Comparison of ENCODE assay signal across 9 mouse cellular contexts in the genomic region with DNA sequence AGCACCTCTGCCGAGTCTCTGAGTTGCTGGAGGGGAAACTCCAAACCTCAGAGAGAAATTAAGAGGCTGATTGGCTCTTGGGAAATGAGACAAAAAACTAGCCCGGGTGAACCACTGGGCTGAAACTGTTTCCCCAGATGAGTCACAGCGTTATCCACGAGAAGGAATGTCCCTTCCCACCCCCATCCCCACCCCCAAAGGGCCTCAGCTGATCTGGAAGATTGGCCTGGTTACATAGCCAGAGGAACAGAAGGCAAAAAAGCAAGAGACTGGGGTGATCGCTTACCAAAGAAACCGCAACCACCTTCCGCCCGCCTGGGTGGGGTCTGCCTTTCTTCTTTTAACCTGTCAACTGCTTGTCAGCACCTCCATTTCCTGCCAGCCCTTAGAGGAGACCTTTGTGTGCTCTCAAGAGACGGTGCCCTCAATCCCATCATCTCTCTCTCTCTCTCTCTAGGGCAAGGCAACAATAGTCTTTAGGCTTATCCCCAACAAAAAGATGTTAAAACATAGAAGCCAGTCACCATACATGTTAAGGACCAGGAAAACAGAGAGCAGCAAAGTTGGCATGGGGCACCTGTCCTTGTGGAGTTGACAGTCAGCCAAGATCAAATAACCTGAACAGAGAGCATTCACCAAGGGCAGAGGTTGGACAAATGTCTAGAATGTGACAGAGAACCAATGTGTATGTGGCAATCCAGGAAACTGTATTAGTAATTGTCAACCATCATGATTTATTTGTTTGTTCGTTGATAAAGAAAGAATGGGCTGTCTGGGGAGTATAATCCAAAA.
A peak's percentile ranks its signal among the peaks of the same experiment; 100 is the strongest.
DNase-seq lines count a peak whose midpoint lies in the region; ATAC-seq lines count a peak whose summit lies in the region.
"Had no signal": no experiment of that assay in that cellular context is flagged by ENCODE, and none has a peak within 500 bp of the region (broad histone marks: within the 10 kb centered on the region; RNA-seq: fewer than 3 reads in every experiment).

No protein-coding gene starts in this region.

- ATAC-seq in kidney, embryonic 16.5 days (ENCODE audit: low FRiP score, low TSS enrichment), result no peak
- ATAC-seq in inflammation-experienced regulatory T-cells, adult 6 months, result peak; percentile 69
- ATAC-seq in erythroid progenitor cell, adult 5-6 weeks (replicated peaks; ENCODE audit: low FRiP score, poor library complexity, severe bottlenecking), result no peak

- no peak overlapping the region for H3K27ac ChIP-seq in kidney, embryonic 16.5 days (ENCODE audit: low read length)

- H3K9me3 ChIP-seq in kidney, embryonic 16.5 days (ENCODE audit: low read length), result no peaks in the 10 kb centered on the region

- 0 out of 2 replicates have a peak overlapping the region, but pooled peaks have one; percentile 9 for H3K9ac ChIP-seq in kidney, embryonic 16.5 days (replicated peaks; ENCODE audit: low read length)

- H3K4me3 ChIP-seq in kidney, embryonic 16.5 days (ENCODE audit: low read length), result no peak overlapping the region

- 26% methylated on average over 10 of the region's 10 CpGs for WGBS in kidney, embryonic 16.5 days

- H3K27me3 ChIP-seq in kidney, embryonic 16.5 days (ENCODE audit: insufficient read depth, low read length), result no peaks in the 10 kb centered on the region

- H3K36me3 ChIP-seq in kidney, embryonic 16.5 days (ENCODE audit: insufficient read depth, low read length), result no peaks in the 10 kb centered on the region

- DNase-seq in kidney, postnatal 10 days, result no peak
- peak; percentile 86 for DNase-seq in R1 (ENCODE audit: low read depth, low spot score)
- peak; percentile 88 for DNase-seq in thymus, postnatal 14 days
- no peak for DNase-seq in urinary bladder, postnatal 4 days (ENCODE audit: low spot score in 2 of 2)
- no peak for DNase-seq in right cerebral cortex, postnatal 14 days

- no peak overlapping the region for H3K4me2 ChIP-seq in kidney, embryonic 16.5 days (replicated peaks; ENCODE audit: low read depth, low read length)
- H3K4me2 ChIP-seq: midbrain, embryonic 11.5 days had no signal

- peaks cover 25% of the 10 kb centered on the region for H3K4me1 ChIP-seq in kidney, embryonic 16.5 days (ENCODE audit: insufficient read depth, low read length)

Comparison
In these comparisons a context has a peak if more than half of its experiments do, and no peak if none do; other contexts are left out.
1. DNase-seq: peak in R1 (single experiment) and thymus, postnatal 14 days (single experiment); none in kidney, postnatal 10 days (single experiment), urinary bladder, postnatal 4 days (0 of 2) and right cerebral cortex, postnatal 14 days (single experiment).